Mouse (Mus musculus) induced T-regulatory cell, adult 2 months (primary cell): Measurements from ENCODE around the gene Zim1.

Experiments used
- DNase-seq: peaks from one replicate; pipeline ENCODE4 v3.0.0-alpha.2; 2012; ENCODE audit warnings: low read depth

Gene Zim1

GRCm38 (mm10) chr7:6651221-6651620 is 45.0 kb downstream of the Zim1 start:
- no peak for DNase-seq

GRCm38 (mm10) chr7:6650526-6650925 is 45.7 kb downstream of the Zim1 start:
- no peak for DNase-seq

- DNase-seq, result no peak
These were observed 50.4 kb downstream of the Zim1 start for GRCm38 (mm10) chr7:6645821-6646220.

GRCm38 (mm10) chr7:6638076-6638475 is 58.2 kb downstream of the Zim1 start:
- no peak for DNase-seq

GRCm38 (mm10) chr7:6636741-6637140 is 59.5 kb downstream of the Zim1 start:
- DNase-seq, result no peak

GRCm38 (mm10) chr7:6635831-6636230 is 60.4 kb downstream of the Zim1 start:
- no peak for DNase-seq
